Mouse (Mus musculus): ENCODE data around the gene Alox12. TPM values are rescaled to one million over a fixed set of nuclear protein-coding genes. Genes with fewer than 3 reads are reported as not detected.

Alox12 gene
- total and polyA plus RNA-seq, 3 experiments: 0.03 TPM; not detected in 2

GRCm38 (mm10) chr11:70198332-70198731, 56.8 kb downstream of the Alox12 start:
- 0 out of 4 replicates have a peak, but pooled peaks cover 0 to 1% of the 10 kb centered on the region in 2 experiments for H3K27me3 ChIP-seq (ENCODE audit: control insufficient read depth in 1 of 2, insufficient read depth in 2 of 2, low read length in 2 of 2)
- H3K4me1 ChIP-seq (ENCODE audit: control insufficient read depth in 1 of 2, insufficient read depth in 2 of 2, low read length in 2 of 2): peaks cover 3 to 6% of the 10 kb centered on the region in 2 experiments; a peak in 3 of 4 replicates
- no peaks in the 10 kb centered on the region for H3K9me3 ChIP-seq (replicated peaks; ENCODE audit: insufficient read depth, low read length)
- H3K4me3 ChIP-seq (ENCODE audit: control insufficient read depth in 1 of 2, insufficient read depth in 1 of 2, low read depth in 2 of 2, low read length in 2 of 2): no peak overlapping the region
- no peak for DNase-seq (ENCODE audit: low read depth, low spot score)
- H3K9ac ChIP-seq (ENCODE audit: control insufficient read depth, low read depth, low read length, poor library complexity, severe bottlenecking): no peak overlapping the region
- no peak overlapping the region for H3K27ac ChIP-seq (ENCODE audit: control insufficient read depth, low read depth, low read length)
- H3K79me2 ChIP-seq (ENCODE audit: control insufficient read depth, insufficient read depth, low read length, poor library complexity): no peaks in the 10 kb centered on the region
- H3K36me3 ChIP-seq (ENCODE audit: control insufficient read depth in 1 of 2, insufficient read depth in 2 of 2, low read length in 2 of 2): no peaks in the 10 kb centered on the region
- TF ChIP-seq HCFC1 (IDR thresholded peaks at IDR 0.05; ENCODE audit: low read depth, low read length) (no peak), ELF1 (IDR thresholded peaks at IDR 0.05; ENCODE audit: low read depth, low read length) (no peak), E2F4 (IDR thresholded peaks at IDR 0.05; ENCODE audit: borderline replicate concordance, low read depth, low read length) (no peak), MEF2A (IDR thresholded peaks at IDR 0.05; ENCODE audit: extremely low read depth, insufficient replicate concordance, low read depth, low read length, poor library complexity, severe bottlenecking) (no peak), TCF12 (IDR thresholded peaks at IDR 0.05; ENCODE audit: low read depth, low read length) (no peak), USF2 (IDR thresholded peaks at IDR 0.05; ENCODE audit: borderline replicate concordance in 1 of 2, insufficient read depth in 1 of 2, low read depth in 1 of 2, low read length in 2 of 2) (no peak), BHLHE40 (IDR thresholded peaks at IDR 0.05; ENCODE audit: borderline replicate concordance, low read depth, low read length) (no peak), GABPA (IDR thresholded peaks at IDR 0.05; ENCODE audit: low read depth, low read length) (no peak), MYC (IDR thresholded peaks at IDR 0.05; ENCODE audit: low read depth, low read length) (no peak), POLR2AphosphoS2 (IDR thresholded peaks at IDR 0.05; ENCODE audit: low read length) (no peak)

GRCm38 (mm10) chr11:70193354-70194285, 61.5 kb downstream of the Alox12 start:
- no peak for DNase-seq (ENCODE audit: low read depth, low spot score)

More at GRCm38 (mm10) chr11:70193354-70194285, 61.5 kb downstream of the Alox12 start:
- Histone ChIP-seq H3K9ac (ENCODE audit: control insufficient read depth, low read depth, low read length, poor library complexity, severe bottlenecking) (no peak overlapping the region), H3K4me3 (ENCODE audit: control insufficient read depth in 1 of 2, insufficient read depth in 1 of 2, low read depth in 2 of 2, low read length in 2 of 2) (no peak overlapping the region), H3K9me3 (replicated peaks; ENCODE audit: insufficient read depth, low read length) (no peaks in the 10 kb centered on the region), H3K4me1 (ENCODE audit: control insufficient read depth in 1 of 2, insufficient read depth in 2 of 2, low read length in 2 of 2) (no peaks in the 10 kb centered on the region), H3K27ac (ENCODE audit: control insufficient read depth, low read depth, low read length) (no peak overlapping the region), H3K27me3 (ENCODE audit: control insufficient read depth in 1 of 2, insufficient read depth in 2 of 2, low read length in 2 of 2) (peaks cover 0 to 3% of the 10 kb centered on the region in 2 experiments; a peak in 2 of 4 replicates), H3K79me2 (ENCODE audit: control insufficient read depth, insufficient read depth, low read length, poor library complexity) (no peaks in the 10 kb centered on the region), H3K36me3 (ENCODE audit: control insufficient read depth in 1 of 2, insufficient read depth in 2 of 2, low read length in 2 of 2) (no peaks in the 10 kb centered on the region)
- no peak for TF ChIP-seq ZC3H11A (IDR thresholded peaks at IDR 0.05; ENCODE audit: low read depth, low read length)
- TF ChIP-seq SMC3 (IDR thresholded peaks at IDR 0.05; ENCODE audit: low read depth, low read length): no peak
- TF ChIP-seq NRF1 (IDR thresholded peaks at IDR 0.05; ENCODE audit: insufficient read depth, low read depth, low read length, poor library complexity, severe bottlenecking): no peak
- TF ChIP-seq JUND (IDR thresholded peaks at IDR 0.05; ENCODE audit: low read depth, low read length): no peak
- TF ChIP-seq MYC (IDR thresholded peaks at IDR 0.05; ENCODE audit: low read depth, low read length): no peak
- TF ChIP-seq USF1 (IDR thresholded peaks at IDR 0.05; ENCODE audit: low read depth, low read length): no peak
- no peak for TF ChIP-seq MAZ (IDR thresholded peaks at IDR 0.05; ENCODE audit: low read depth, low read length)
